Mouse (Mus musculus) midbrain, embryonic 11.5 days (tissue): Measurements from ENCODE around the gene Adam17. TPM values are rescaled to one million over a fixed set of nuclear protein-coding genes. Genes with fewer than 3 reads are reported as not detected.
A peak's percentile ranks its signal among the peaks of the same experiment; 100 is the strongest.

Experiments used
- ATAC-seq: fragments of 200-750 bp; cut with Nextera tagmentation; 2 replicates; pipeline ENCODE4 v1.8.0; 2017; ENCODE audit warnings: moderate TSS enrichment, moderate library complexity; ENCODE audit not compliant: low FRiP score
- DNase-seq: peaks from one replicate; pipeline ENCODE4 v3.0.0; 2015; ENCODE audit warnings: low spot score; ENCODE audit errors: missing footprints
- H3K27ac ChIP-seq: fragments of 300-500 bp; sonication (generic); 2 replicates; pipeline ENCODE4 v1.5.1; 2014; ENCODE audit warnings: low read depth, low read length
- H3K27me3 ChIP-seq: fragments of 300-500 bp; sonication (generic); 2 replicates; pipeline ENCODE4 v1.6.1; 2014; ENCODE audit warnings: mild to moderate bottlenecking, low read length, moderate library complexity, mixed read lengths; ENCODE audit not compliant: control insufficient read depth, insufficient read depth
- H3K36me3 ChIP-seq: fragments of 300-500 bp; sonication (generic); 2 replicates; pipeline ENCODE4 v1.6.1; 2014; ENCODE audit warnings: mild to moderate bottlenecking, low read length, moderate library complexity, mixed read lengths; ENCODE audit not compliant: control insufficient read depth, insufficient read depth
- H3K4me1 ChIP-seq: fragments of 300-500 bp; sonication (generic); 2 replicates; pipeline ENCODE4 v1.6.1; 2014; ENCODE audit warnings: low read length; ENCODE audit not compliant: control insufficient read depth, insufficient read depth
- H3K4me2 ChIP-seq: fragments of 300-500 bp; sonication (generic); 2 replicates; pipeline ENCODE4 v1.6.1; 2014; ENCODE audit warnings: mild to moderate bottlenecking, moderate library complexity
- H3K4me3 ChIP-seq: fragments of 300-500 bp; sonication (generic); 2 replicates; pipeline ENCODE4 v1.5.1; 2014; ENCODE audit warnings: low read depth, low read length
- H3K9ac ChIP-seq: fragments of 300-500 bp; sonication (generic); 2 replicates; pipeline ENCODE4 v1.6.1; 2014; ENCODE audit warnings: low read length
- H3K9me3 ChIP-seq: fragments of 300-500 bp; sonication (generic); 2 replicates; pipeline ENCODE4 v1.6.1; 2016; ENCODE audit warnings: low read length; ENCODE audit not compliant: control insufficient read depth
- WGBS: fragments of 180-500 bp; shearing (Covaris S2); extraction: QIAGEN DNeasy Blood & Tissue Kit; methylation state at CpG from one replicate; pipeline ENCODE4 v1.1.7; 2014; 5-methylcytosine and 5-hydroxymethylcytosine counted together
- polyA plus RNA-seq: library from polyadenylated mRNA; unstranded; fragments of >200 nt; fragmentation: Nextera tagmentation; extraction: Ambion mirVana; gene quantifications from 2 replicates; pipeline ENCODE4 v1.2.1, GENCODE M21; 2014

Gene Adam17
- polyA plus RNA-seq, 1 experiment from 2014 or later = 38.8 TPM

DNA sequence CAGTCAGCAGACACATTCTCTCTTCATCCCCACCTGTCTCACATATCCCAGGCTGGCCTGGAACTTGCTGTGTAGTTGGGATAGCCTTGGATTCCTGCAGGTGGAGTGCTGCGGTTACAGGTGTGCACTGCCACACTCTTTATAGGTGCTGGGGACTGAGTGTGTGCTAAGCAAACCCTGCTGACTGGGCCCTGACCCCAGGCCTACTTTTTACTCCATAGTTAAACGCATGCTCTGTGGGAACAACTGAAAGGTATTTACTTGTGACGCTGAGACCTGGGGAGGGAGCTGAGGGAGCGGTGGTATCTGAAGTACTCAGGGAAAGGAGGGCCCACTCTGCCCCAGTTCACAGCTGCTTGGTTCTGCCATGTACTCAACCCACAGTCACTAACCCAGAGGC lies 51.1 kb downstream of the Adam17 start:
- H3K4me3 ChIP-seq = no peak overlapping the region
- no peaks in the 10 kb centered on the region for H3K27me3 ChIP-seq
- H3K36me3 ChIP-seq = peaks cover 10% of the 10 kb centered on the region
- H3K4me2 ChIP-seq = no peak overlapping the region
- no peak overlapping the region for H3K9ac ChIP-seq
- H3K27ac ChIP-seq = no peak overlapping the region
- no peaks in the 10 kb centered on the region for H3K9me3 ChIP-seq
- ATAC-seq = no peak
- no peaks in the 10 kb centered on the region for H3K4me1 ChIP-seq
- 90% methylated on average over 4 of the region's 4 CpGs for WGBS
- DNase-seq = no peak

DNA sequence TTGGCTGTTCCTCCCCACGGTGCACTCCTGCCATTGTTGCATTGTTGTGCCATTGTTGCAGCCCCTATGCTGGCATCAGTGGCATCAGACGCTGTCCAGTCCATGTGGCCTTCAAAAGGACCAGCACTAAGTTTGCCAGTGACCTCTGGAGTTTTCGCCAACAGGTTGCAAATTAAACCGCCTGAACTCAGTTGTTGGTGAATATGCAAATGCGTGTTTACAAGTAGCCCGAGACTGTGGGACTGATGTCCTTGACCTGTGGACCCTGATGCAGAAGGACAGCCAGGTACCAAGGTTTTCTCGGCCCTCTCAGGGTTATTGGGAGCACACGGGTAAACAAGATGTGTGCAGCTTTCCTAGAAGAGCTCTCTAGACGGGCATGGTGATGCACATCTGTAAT lies 52.3 kb downstream of the Adam17 start:
- DNase-seq (no peak), ATAC-seq (no peak)
- no peak overlapping the region for H3K4me3 ChIP-seq
- H3K36me3 ChIP-seq = peaks cover 10% of the 10 kb centered on the region
- no peak overlapping the region for H3K4me2 ChIP-seq
- no peak overlapping the region for H3K9ac ChIP-seq
- H3K9me3 ChIP-seq = no peaks in the 10 kb centered on the region
- WGBS = 78% methylated on average over 9 of the region's 9 CpGs
- no peaks in the 10 kb centered on the region for H3K27me3 ChIP-seq
- no peaks in the 10 kb centered on the region for H3K4me1 ChIP-seq
- H3K27ac ChIP-seq = no peak overlapping the region

DNA sequence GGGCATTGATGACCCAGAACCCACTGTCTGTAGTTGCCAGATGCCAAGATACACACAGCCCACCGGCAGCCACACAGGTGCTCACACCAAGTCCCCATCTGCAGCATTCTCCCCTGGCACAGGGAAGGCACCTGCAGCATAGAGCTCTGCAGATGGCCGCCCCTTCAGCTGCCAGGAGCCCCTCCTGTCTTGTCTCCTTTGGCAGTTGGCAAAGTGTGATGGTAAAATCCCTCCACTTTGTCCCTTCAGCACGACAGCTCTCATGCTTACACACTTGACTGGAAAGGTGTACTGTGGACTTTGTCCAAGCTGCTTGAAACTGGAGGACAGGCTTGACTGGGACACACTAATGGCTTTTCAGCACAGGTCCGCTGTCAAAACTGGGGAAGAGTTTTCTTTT lies 53.1 kb downstream of the Adam17 start:
- ATAC-seq (no peak), DNase-seq (no peak)
- H3K4me1 ChIP-seq = no peaks in the 10 kb centered on the region
- no peak overlapping the region for H3K4me2 ChIP-seq
- no peak overlapping the region for H3K4me3 ChIP-seq
- WGBS = 85% methylated on average over 4 of the region's 4 CpGs
- peaks cover 8% of the 10 kb centered on the region for H3K36me3 ChIP-seq
- no peak overlapping the region for H3K9ac ChIP-seq
- H3K27me3 ChIP-seq = no peaks in the 10 kb centered on the region
- H3K27ac ChIP-seq = no peak overlapping the region
- no peaks in the 10 kb centered on the region for H3K9me3 ChIP-seq

DNA sequence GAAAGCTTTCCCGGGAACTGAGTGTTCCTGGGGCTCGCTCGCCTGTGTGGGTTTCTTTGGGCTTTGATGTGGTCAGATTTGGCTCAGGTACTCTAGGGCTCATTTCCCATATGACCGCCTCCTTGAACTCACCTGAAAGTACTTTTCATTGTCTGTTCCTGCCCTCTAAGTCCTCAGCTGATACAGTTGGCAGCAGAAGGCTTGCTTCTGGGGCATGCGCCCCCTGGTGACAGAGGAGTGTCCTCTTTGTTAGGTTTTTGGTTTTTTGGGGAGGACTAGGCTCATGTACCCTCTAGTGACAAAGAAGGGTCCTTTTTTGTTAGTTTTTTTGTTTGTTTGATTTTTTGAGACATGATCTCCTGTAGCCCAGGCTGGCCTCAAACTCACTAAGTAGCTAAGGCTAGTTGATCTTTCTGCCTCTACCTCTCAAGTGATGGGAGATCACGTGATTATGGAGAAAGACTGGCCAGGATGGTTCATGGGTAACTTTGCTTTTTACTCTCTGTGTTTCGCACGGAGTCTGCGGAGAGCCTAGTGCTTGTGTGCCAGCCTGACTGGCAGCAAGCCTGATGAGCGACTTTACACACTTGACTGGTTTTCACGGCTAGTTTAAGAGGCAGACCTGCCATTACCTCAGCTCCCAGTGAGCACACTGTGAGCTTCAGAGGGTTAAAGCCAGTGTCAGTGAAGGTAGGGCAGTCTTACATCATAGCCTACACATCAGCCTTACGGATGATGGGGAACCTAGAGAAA lies 55.1 kb downstream of the Adam17 start:
- ATAC-seq (no peak), DNase-seq (peak; percentile 91)
- Histone ChIP-seq H3K4me3 (no peak overlapping the region), H3K9me3 (no peaks in the 10 kb centered on the region), H3K36me3 (peaks cover 5% of the 10 kb centered on the region), H3K4me1 (no peaks in the 10 kb centered on the region), H3K27me3 (no peaks in the 10 kb centered on the region), H3K27ac (no peak overlapping the region), H3K4me2 (no peak overlapping the region), H3K9ac (no peak overlapping the region)
- 76% methylated on average over 12 of the region's 12 CpGs for WGBS

DNA sequence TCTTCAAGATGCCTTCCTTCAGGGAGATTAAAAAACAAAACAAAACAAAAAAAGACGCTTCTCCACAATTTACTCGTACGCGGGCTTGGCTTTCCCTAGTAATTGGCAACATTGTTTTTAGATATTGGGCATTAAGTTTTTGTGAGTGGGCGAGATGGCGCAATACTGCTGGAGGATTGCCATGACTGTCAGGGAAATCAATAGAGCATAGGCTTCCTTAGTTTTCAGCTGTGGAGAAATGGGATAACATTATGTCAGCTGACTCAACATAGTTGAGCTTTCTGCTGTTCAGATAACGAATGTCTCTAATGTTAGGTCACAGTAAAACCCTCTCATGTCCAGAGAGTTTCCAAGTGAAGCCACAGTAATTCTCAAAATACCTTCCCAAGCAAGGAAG lies 56.6 kb downstream of the Adam17 start:
- Histone ChIP-seq H3K9ac (peak overlapping the region; percentile 83), H3K4me3 (peak overlapping the region; percentile 67), H3K27me3 (no peaks in the 10 kb centered on the region), H3K4me1 (no peaks in the 10 kb centered on the region), H3K4me2 (peak overlapping the region; percentile 63), H3K36me3 (peaks cover 2% of the 10 kb centered on the region; the same call in 1 of the 2 replicates), H3K9me3 (no peaks in the 10 kb centered on the region), H3K27ac (no peak overlapping the region)
- DNase-seq (no peak), ATAC-seq (no peak)
- 41% methylated on average over 7 of the region's 7 CpGs for WGBS

DNA sequence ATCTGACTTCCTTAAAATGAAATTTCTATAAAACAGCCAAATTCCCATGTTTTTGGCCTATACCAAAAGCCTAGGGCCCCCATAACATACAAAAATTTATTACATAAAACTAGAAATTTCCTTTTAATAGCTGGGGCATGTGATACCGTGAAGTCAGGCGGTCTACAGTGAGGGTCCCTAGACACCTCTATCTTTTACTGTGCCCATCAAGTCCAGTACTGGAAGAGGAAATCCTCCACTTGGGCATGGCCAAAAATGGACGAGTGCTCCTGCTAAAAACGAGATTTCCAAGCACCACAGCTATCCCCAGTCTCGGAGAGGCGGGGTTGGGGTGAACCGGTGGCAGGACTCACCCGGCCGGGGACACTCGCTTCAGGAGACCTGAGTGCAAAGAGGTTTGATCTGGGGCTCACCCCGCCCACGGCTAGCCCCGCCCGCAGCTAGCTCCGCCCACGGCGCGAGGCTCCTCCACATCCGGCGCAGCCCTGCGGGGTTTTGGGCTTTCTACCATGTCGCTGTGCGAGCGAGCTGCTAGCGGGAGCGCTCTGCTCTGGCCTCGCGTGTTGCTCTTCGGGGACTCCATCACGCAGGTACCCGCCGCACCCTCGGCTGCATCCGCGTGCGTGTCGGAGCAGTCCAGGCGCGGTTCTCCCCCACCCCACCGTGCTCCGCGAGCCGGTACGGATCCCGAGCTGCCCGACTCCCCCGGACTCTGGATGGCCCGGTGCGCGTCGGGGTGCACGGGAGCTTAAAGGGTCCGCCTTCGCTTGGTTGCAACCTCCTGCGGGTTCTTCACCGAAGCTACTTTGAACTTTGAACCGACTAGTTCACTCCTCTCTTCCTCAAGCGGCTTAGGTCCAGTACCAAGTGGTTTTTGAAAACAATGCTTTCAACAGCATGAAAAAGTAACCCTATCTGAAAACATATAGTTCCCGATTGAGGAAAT lies 57.2 kb downstream of the Adam17 start, which contains the start of gene Iah1:
Gene Iah1, plus strand, starts transcription at position 467 of the 946 bp plus-strand sequence.
- DNase-seq (peak; percentile 99), ATAC-seq (peak; percentile 95)
- H3K4me3 ChIP-seq = peak within 1 kb of the TSS; percentile 67
- peaks cover 2% of the 10 kb centered on the region; the same call in 1 of the 2 replicates for H3K36me3 ChIP-seq
- H3K9ac ChIP-seq = peak within 1 kb of the TSS; percentile 83
- H3K4me2 ChIP-seq = peak within 1 kb of the TSS; percentile 63
- H3K9me3 ChIP-seq = no peaks in the 10 kb centered on the region
- WGBS = 2% methylated on average over 59 of the region's 59 CpGs
- no peaks in the 10 kb centered on the region for H3K27me3 ChIP-seq
- H3K4me1 ChIP-seq = no peaks in the 10 kb centered on the region
- no peak within 1 kb of the TSS; the same call in 1 of the 2 replicates for H3K27ac ChIP-seq

DNA sequence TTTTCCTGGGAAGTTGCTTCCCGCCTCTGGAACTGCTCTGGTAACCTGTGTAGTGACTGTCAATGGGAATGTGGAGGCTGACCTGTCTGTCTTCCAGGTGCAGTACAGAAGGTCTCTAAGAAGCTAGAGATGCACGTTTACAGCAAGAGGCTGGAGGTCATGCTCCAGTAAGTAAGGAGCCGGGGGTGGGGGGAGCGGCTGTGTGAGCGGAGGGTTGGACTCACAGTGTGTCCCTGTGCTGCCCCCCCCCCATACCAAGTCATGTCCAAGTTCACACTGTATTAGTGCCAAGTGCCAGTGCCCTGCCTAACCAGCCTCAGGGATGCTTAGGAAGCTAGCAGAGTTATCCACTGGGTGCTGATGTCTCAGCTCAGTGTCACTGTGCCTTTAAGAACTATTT lies 61.2 kb downstream of the Adam17 start:
- 85% methylated on average over 5 of the region's 5 CpGs for WGBS

DNA sequence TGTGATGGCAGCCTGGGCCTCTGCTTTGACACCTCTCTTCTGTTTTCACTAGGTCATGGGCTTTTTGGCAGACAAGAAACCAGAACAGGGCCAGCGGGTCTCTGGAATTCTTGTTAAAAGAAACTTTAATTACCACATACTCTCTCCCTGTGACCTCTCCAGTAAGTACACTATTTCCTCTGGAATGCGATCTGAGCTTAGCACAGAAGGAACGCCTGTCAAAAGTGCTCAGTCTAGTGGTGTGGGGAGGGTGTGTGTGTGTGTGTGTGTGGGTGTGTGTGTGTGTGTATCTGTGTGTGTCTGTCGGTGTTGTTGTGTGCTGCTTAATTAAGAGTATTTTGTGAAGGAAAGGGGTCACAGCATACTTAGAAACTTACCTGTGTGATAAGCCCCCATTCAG lies 66.7 kb downstream of the Adam17 start:
- H3K9ac ChIP-seq = no peak overlapping the region
- no peaks in the 10 kb centered on the region for H3K27me3 ChIP-seq
- DNase-seq = peak; percentile 14
- peaks cover 23% of the 10 kb centered on the region; the same call in 1 of the 2 replicates for H3K36me3 ChIP-seq
- H3K4me3 ChIP-seq = no peak overlapping the region
- H3K4me1 ChIP-seq = no peaks in the 10 kb centered on the region
- H3K27ac ChIP-seq = no peak overlapping the region
- 90% methylated on average over 4 of the region's 4 CpGs for whole genome bisulfite sequencing
- H3K4me2 ChIP-seq = no peak overlapping the region
- no peaks in the 10 kb centered on the region for H3K9me3 ChIP-seq
- ATAC-seq = no peak

More for the DNA sequence above, 61.2 kb downstream of the Adam17 start:
- Histone ChIP-seq H3K9ac (no peak overlapping the region), H3K27ac (no peak overlapping the region), H3K9me3 (no peaks in the 10 kb centered on the region), H3K27me3 (no peaks in the 10 kb centered on the region), H3K4me1 (no peaks in the 10 kb centered on the region), H3K4me2 (no peak overlapping the region), H3K4me3 (no peak overlapping the region), H3K36me3 (peaks cover 17% of the 10 kb centered on the region; the same call in 1 of the 2 replicates)
- ATAC-seq = no peak
- DNase-seq = no peak

DNA sequence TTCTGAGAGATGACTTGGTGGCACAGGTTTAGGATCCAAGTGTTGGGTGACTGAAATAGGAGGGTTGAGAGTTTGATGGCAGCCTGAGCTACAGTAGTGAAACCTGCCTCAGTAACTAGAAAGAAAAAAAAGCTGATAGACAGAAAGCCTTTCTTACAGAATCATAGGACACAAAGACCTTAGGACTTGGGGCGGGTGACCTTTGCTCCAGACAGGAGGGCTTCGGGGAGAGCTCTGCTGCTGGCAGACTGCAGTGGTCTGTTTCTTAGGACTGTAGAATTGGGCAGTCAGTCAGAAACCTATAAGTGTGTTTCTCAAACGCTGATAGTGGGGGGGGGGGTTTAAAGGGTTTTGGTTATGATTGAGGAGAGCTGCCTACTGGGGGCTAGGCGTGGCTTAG lies 67.7 kb downstream of the Adam17 start:
- ATAC-seq = no peak
- 95% methylated on average over 4 of the region's 4 CpGs for WGBS
- H3K9me3 ChIP-seq = no peaks in the 10 kb centered on the region
- no peaks in the 10 kb centered on the region for H3K27me3 ChIP-seq
- H3K36me3 ChIP-seq = peaks cover 27% of the 10 kb centered on the region; the same call in 1 of the 2 replicates
- H3K4me2 ChIP-seq = no peak overlapping the region
- no peaks in the 10 kb centered on the region for H3K4me1 ChIP-seq
- DNase-seq = no peak
- H3K4me3 ChIP-seq = no peak overlapping the region
- no peak overlapping the region for H3K9ac ChIP-seq
- H3K27ac ChIP-seq = no peak overlapping the region
